In the genomic region with DNA sequence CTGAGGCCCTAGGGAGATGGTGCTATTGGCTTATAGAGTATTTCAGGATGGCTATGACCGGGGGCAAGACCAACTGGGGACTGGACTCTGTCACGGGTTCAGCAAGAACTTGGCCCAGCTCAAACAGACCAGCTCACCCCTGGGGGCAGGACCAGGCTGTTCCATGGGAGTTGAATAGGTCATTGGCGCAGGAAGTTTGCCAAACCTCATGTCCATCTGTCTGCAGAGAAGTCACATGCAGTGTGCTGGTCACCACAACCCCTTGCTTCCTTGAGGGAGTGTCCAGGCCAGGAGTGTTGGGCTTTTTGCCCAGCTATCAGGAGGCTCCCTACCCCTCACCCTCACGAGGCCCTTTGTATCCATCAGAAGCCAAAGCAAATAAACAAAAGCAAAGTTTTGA, we compare ENCODE assay signal across 11 mouse cellular contexts.
DNase-seq lines count a peak whose midpoint lies in the region; ATAC-seq lines count a peak whose summit lies in the region.
"Had no signal": no experiment of that assay in that cellular context is flagged by ENCODE, and none has a peak within 500 bp of the region (broad histone marks: within the 10 kb centered on the region; RNA-seq: fewer than 3 reads in every experiment).

No protein-coding gene starts in this region.

- H3K4me3 ChIP-seq in hindbrain, embryonic 10.5 days = no peak overlapping the region
- no peak overlapping the region for H3K4me3 ChIP-seq in hindbrain, embryonic 14.5 days (replicated peaks; ENCODE audit: low read length)
- H3K4me3 ChIP-seq in limb, embryonic 10.5 days = no peak overlapping the region
- no peak overlapping the region for H3K4me3 ChIP-seq in intestine, embryonic 16.5 days (ENCODE audit: low read length)
- H3K4me3 ChIP-seq: embryonic facial prominence, embryonic 12.5 days; heart, adult 2 months; intestine, embryonic 15.5 days had no signal

- H3K4me2 ChIP-seq in hindbrain, embryonic 14.5 days (replicated peaks) = no peak overlapping the region
- no peak overlapping the region for H3K4me2 ChIP-seq in intestine, embryonic 16.5 days (ENCODE audit: low read depth, low read length)
- H3K4me2 ChIP-seq: embryonic facial prominence, embryonic 12.5 days; intestine, embryonic 15.5 days had no signal

- no peak overlapping the region for H3K9ac ChIP-seq in hindbrain, embryonic 14.5 days
- H3K9ac ChIP-seq in intestine, embryonic 16.5 days (ENCODE audit: low read depth, low read length) = no peak overlapping the region
- H3K9ac ChIP-seq: embryonic facial prominence, embryonic 12.5 days; intestine, embryonic 15.5 days had no signal

- ATAC-seq in hindbrain, embryonic 14.5 days (ENCODE audit: low FRiP score) = no peak
- no peak for ATAC-seq in intestine, embryonic 16.5 days
- ATAC-seq: intestine, embryonic 15.5 days had no signal

- H3K27me3 ChIP-seq in hindbrain, embryonic 10.5 days (ENCODE audit: insufficient read depth, poor library complexity, severe bottlenecking) = 0 out of 2 replicates have a peak, but pooled peaks cover 5% of the 10 kb centered on the region
- no peaks in the 10 kb centered on the region for H3K27me3 ChIP-seq in hindbrain, embryonic 14.5 days (ENCODE audit: control insufficient read depth, insufficient read depth, low read length)
- H3K27me3 ChIP-seq in limb, embryonic 10.5 days (ENCODE audit: low read depth, poor library complexity, severe bottlenecking) = peaks cover 53% of the 10 kb centered on the region
- no peaks in the 10 kb centered on the region for H3K27me3 ChIP-seq in intestine, embryonic 16.5 days (replicated peaks; ENCODE audit: control insufficient read depth, insufficient read depth, low read length)
- H3K27me3 ChIP-seq: embryonic facial prominence, embryonic 12.5 days; intestine, embryonic 15.5 days had no signal

- H3K27ac ChIP-seq in hindbrain, embryonic 10.5 days = 0 out of 2 replicates have a peak overlapping the region, but pooled peaks have one; percentile 19
- H3K27ac ChIP-seq in hindbrain, embryonic 14.5 days = no peak overlapping the region
- H3K27ac ChIP-seq in limb, embryonic 10.5 days = peak overlapping the region; percentile 32; the same call in 1 of the 2 replicates
- H3K27ac ChIP-seq in intestine, embryonic 16.5 days (ENCODE audit: low read length) = no peak overlapping the region
- H3K27ac ChIP-seq: embryonic facial prominence, embryonic 12.5 days; heart, adult 2 months; intestine, embryonic 15.5 days had no signal

- H3K4me1 ChIP-seq in hindbrain, embryonic 10.5 days (replicated peaks) = peaks cover 2% of the 10 kb centered on the region; the same call in 1 of the 2 replicates
- H3K4me1 ChIP-seq in hindbrain, embryonic 14.5 days (replicated peaks; ENCODE audit: control insufficient read depth, insufficient read depth, low read length) = no peaks in the 10 kb centered on the region; the same call in 1 of the 2 replicates
- peaks cover 29% of the 10 kb centered on the region for H3K4me1 ChIP-seq in limb, embryonic 10.5 days
- no peaks in the 10 kb centered on the region for H3K4me1 ChIP-seq in intestine, embryonic 16.5 days (ENCODE audit: control insufficient read depth, insufficient read depth, low read length)
- H3K4me1 ChIP-seq: intestine, embryonic 15.5 days had no signal

- H3K36me3 ChIP-seq in hindbrain, embryonic 10.5 days = no peaks in the 10 kb centered on the region
- no peaks in the 10 kb centered on the region for H3K36me3 ChIP-seq in hindbrain, embryonic 14.5 days (replicated peaks; ENCODE audit: control insufficient read depth, insufficient read depth)
- no peaks in the 10 kb centered on the region for H3K36me3 ChIP-seq in limb, embryonic 10.5 days
- no peaks in the 10 kb centered on the region for H3K36me3 ChIP-seq in intestine, embryonic 16.5 days (ENCODE audit: control insufficient read depth, insufficient read depth, low read length)
- H3K36me3 ChIP-seq: embryonic facial prominence, embryonic 12.5 days; intestine, embryonic 15.5 days had no signal

- H3K9me3 ChIP-seq in hindbrain, embryonic 10.5 days = no peaks in the 10 kb centered on the region
- no peaks in the 10 kb centered on the region for H3K9me3 ChIP-seq in hindbrain, embryonic 14.5 days (ENCODE audit: control insufficient read depth, low read length)
- no peaks in the 10 kb centered on the region for H3K9me3 ChIP-seq in limb, embryonic 10.5 days (replicated peaks)
- no peaks in the 10 kb centered on the region for H3K9me3 ChIP-seq in intestine, embryonic 16.5 days (ENCODE audit: control insufficient read depth, low read length)
- H3K9me3 ChIP-seq: embryonic facial prominence, embryonic 12.5 days; intestine, embryonic 15.5 days had no signal

- 74% methylated on average over 4 of the region's 4 CpGs for WGBS in hindbrain, embryonic 10.5 days
- 74% methylated on average over 4 of the region's 4 CpGs for WGBS in hindbrain, embryonic 14.5 days
- 79% methylated on average over 4 of the region's 4 CpGs for WGBS in limb, embryonic 10.5 days
- 67% methylated on average over 4 of the region's 4 CpGs for WGBS in intestine, embryonic 16.5 days

- peak; percentile 50 to 56 for DNase-seq in adrenal gland, adult (ENCODE audit: inconsistent age in 2 of 2, low spot score in 1 of 2)
- no peak for DNase-seq in adrenal gland, adult 8-10 months
- no peak for DNase-seq in hindbrain, embryonic 10.5 days (ENCODE audit: low spot score)
- no peak for DNase-seq in hindbrain, embryonic 14.5 days (ENCODE audit: low spot score)
- peak; percentile 20 for DNase-seq in ovary, postnatal 36 days (ENCODE audit: low spot score)
- DNase-seq in ovary, postnatal 10 days (ENCODE audit: low spot score) = no peak
- DNase-seq in limb, embryonic 10.5 days (ENCODE audit: low spot score) = no peak

Comparison
In these comparisons a context has a peak if more than half of its experiments do, and no peak if none do; other contexts are left out.
1. DNase-seq: peak in adrenal gland, adult (2 of 2) and ovary, postnatal 36 days (single experiment); none in adrenal gland, adult 8-10 months (single experiment), hindbrain, embryonic 10.5 days (single experiment), hindbrain, embryonic 14.5 days (single experiment), ovary, postnatal 10 days (single experiment) and limb, embryonic 10.5 days (single experiment).
2. H3K27ac ChIP-seq: peak in hindbrain, embryonic 10.5 days (single experiment) and limb, embryonic 10.5 days (single experiment); none in hindbrain, embryonic 14.5 days (single experiment) and intestine, embryonic 16.5 days (single experiment).